Mouse (Mus musculus) thymus, adult 2 months (tissue): ENCODE results near the gene Dio1.

Experiments
- CTCF ChIP-seq: fragments of 200-500 bp; IDR thresholded peaks from 2 replicates; pipeline ENCODE4 v1.5.1; 2012; ENCODE audit warnings: mild to moderate bottlenecking, control low read depth, low read length, moderate library complexity, borderline replicate concordance; ENCODE audit not compliant: control insufficient read depth, poor library complexity, insufficient read depth; ENCODE audit errors: extremely low read depth
- POLR2A ChIP-seq: fragments of 200-500 bp; IDR thresholded peaks from 2 replicates; pipeline ENCODE4 v1.6.1; 2012; ENCODE audit warnings: mild to moderate bottlenecking, low read length, control low read depth, moderate library complexity; ENCODE audit not compliant: control insufficient read depth, poor library complexity, insufficient read depth; ENCODE audit errors: extremely low read depth

DNA sequence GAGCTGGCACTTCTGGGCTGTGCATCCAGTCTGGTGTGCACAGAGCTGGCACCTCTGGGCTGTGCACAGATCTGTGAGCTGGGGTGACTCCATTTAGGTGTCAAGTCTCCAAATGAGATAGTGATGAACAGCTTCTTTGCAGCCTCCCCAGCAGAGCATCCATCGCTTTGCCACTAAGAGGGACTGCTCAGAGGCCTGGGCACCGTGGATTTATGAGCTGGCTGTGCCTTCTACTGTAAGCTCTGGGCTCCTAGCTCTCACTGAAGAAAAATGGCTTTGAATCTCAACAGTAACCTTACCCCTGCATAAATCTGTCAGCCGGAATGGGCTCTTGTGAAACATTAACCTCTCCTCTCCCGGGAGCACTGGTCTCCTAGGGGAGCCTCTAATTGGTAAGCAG lies 47.6 kb upstream of the Dio1 start:
- TF ChIP-seq CTCF (no peak), POLR2A (no peak)
